Mouse (Mus musculus) heart, postnatal 25 days (tissue): Measurements from ENCODE around the gene Sf3a2. TPM values are rescaled to one million over a fixed set of nuclear protein-coding genes. Genes with fewer than 3 reads are reported as not detected.
"Not testable (repeated sequence)": the region's sequence is repeated elsewhere in the genome, so short reads cannot be mapped to it uniquely, and the experiment has no call there.

Experiments
- DNase-seq: peaks from one replicate; pipeline ENCODE4 v3.0.0; 2022; ENCODE audit warnings: low spot score
- intact Hi-C: fragments of 180-260 bp; cut with DNase I; formaldehyde crosslinking; loops from one replicate; pipeline ENCODE4 v1.15.1; 2025
- total RNA-seq, 2 experiments: library from RNA; stranded (reverse); gene quantifications; 2 replicates each; pipeline ENCODE4 v1.2.3; 2021

Sf3a2 gene
- total RNA-seq, 2 experiments from 2014 or later = 29.6 to 29.9 TPM

DNA sequence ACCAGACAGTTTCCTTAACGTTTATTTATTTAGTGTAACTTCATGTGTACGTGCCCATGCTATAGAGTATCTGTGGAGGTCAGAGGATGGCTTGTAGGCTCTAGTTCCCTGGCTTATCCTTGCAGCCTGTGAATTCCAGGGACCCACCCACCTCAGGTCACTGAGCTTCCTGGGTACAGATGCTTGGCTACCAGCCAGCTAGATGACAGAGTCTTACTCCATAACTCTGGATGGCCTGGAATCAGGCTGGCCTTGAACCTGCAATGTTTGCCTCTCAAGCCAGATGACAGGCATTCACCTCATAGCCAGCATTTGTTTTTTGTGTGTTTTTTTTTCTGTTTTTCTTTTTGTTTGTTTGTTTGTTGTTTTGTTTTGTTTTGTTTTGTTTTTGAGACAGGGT is 19.2 kb downstream of the Sf3a2 start:
- DNase-seq = no peak
- intact Hi-C loops = loop anchor here (5.0 kb wide), 1 partner anchor 180 kb away; no protein-coding TSS in a partner anchor

DNA sequence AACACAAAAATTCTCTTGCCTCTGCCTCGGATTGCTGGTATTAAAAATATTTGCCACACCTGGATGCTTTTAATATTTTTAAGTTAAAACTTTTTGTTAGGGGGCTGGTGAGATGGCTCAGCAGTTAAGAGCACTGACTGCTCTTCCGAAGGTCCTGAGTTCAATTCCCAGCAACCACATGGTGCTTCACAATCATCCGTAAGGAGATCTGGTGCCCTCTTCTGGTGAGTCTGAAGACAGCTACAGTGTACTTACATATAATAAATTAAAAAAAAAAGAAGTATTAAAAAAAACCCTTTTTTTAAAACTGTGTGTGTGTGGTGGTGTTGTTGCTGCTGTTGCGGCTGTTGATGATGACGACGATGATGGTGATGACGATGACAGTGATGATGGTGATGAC is 20.0 kb downstream of the Sf3a2 start:
- DNase-seq = not testable (repeated sequence)
- intact Hi-C loops = loop anchor here (5.0 kb wide), 1 partner anchor 179 kb away; no protein-coding TSS in a partner anchor

DNA sequence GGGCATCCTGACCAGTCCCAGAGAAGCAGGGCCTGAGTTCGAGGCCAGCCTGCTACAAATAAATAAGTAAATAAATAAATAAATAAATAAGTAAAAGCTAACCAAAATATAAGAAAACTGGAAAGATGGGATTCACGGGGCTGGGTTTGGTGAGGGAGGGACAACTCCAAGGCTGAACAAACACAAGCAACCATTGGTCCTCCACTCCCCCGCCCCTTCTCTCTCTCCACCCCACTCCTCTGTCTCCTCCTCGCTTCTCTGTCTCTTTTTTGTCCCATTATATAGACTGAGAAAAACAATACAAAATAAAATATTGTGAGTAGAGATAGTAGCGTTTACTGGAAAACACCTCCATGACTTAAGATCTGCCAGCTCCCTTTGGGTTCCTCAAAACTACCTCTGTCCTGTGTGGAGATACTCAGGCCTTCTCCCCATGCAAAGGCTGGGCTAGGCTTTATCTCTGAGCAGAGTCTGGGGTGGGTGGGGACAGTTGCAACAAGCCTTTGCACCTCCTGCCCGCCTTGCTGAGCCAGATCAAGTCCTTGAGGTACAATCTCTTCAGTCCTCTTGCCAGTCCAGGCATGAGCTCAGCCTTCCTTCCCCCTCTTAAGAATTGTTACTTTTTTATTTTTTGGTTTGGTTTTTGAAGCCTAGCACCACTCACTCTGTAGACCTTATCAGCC is 20.7 kb downstream of the Sf3a2 start:
- intact Hi-C loops = loop anchor here (5.0 kb wide), 1 partner anchor 179 kb away; no protein-coding TSS in a partner anchor

DNA sequence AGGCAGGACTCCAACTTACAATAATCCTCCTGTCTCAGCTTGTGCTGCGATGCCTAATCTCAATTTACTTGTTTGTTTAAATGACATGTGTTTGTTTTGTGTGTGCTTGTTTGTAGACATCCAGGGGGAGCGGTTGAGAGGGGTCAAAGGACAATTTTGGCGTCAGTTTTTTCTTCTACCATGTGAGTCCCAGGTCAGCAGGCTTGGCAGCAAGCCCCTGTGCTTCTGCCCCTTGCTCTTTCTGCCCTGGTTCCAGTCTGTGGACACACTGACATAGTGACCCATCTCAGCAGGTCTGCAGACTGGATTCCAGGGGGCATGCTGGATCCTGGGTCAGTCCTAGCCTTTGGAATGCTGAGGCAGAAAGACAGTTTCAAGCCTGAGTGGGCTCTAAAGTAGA is 21.4 kb downstream of the Sf3a2 start:
- no peak for DNase-seq
- intact Hi-C loops = loop anchor here (5.0 kb wide), 1 partner anchor 178 kb away; no protein-coding TSS in a partner anchor

More for the DNA sequence above, 20.7 kb downstream of the Sf3a2 start:
- DNase-seq = no peak

DNA sequence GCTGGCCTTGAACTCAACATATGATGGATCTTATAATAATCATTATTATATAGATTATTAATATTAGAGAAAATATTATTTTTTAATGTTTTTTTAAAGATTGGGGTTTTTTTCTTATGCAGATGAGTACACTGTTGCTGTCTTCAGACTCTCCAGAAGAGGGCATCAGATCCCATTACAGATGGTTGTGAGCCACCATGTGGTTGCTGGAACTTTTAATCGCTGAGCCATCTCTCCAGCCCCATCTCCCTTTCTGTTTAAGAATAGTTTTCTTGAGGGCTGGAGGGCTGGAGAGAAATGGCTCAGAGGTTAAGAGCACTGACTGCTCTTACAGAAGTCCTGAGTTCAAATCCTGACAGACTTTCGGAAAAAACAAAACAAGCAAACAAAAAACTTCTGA is 24.0 kb downstream of the Sf3a2 start:
- intact Hi-C loops = loop anchor here (1.0 kb wide), 1 partner anchor 58 kb away; no protein-coding TSS in a partner anchor
- DNase-seq = no peak

DNA sequence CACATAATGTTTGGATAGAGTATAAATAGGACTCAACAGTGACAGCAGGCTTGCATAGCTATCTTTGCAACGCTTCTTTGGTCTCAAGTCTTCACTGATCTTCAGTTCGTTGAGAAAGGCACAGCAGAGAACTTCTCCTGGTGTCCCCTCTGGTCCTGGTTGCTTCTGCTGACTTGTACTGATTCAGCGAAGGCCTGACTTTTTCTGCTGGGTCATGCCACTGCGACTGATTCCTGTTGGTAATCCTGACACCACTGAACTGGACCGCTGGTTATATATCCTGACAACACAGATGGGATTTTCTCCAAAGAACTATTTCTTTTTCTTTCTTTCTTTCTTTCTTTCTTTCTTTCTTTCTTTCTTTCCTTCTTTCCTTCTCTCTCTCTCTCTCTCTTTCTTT is 24.5 kb downstream of the Sf3a2 start:
- intact Hi-C loops = loop anchor here (1.0 kb wide), 1 partner anchor 58 kb away; no protein-coding TSS in a partner anchor

DNA sequence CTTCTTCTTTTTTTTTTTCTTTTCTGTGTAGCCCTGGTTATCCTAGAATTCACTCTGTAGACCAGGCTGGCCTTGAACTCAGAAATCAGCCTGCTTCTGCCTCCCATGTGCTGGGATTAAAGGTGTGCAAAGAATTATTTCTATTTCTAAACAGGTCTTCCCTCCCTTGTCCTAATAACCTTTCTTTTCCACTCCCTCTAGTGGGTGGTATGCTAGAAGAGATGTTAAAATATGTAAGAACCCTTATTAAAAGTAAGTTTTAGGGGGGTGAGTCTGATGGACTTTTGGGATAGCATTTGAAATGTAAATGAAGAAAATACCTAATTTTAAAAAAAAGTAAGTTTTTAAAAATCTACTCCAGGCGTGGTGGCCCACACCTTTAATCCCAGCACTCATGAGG is 25.3 kb downstream of the Sf3a2 start:
- intact Hi-C loops = no loop called here
- DNase-seq = no peak

More for the DNA sequence above, 24.5 kb downstream of the Sf3a2 start:
- no peak for DNase-seq

DNA sequence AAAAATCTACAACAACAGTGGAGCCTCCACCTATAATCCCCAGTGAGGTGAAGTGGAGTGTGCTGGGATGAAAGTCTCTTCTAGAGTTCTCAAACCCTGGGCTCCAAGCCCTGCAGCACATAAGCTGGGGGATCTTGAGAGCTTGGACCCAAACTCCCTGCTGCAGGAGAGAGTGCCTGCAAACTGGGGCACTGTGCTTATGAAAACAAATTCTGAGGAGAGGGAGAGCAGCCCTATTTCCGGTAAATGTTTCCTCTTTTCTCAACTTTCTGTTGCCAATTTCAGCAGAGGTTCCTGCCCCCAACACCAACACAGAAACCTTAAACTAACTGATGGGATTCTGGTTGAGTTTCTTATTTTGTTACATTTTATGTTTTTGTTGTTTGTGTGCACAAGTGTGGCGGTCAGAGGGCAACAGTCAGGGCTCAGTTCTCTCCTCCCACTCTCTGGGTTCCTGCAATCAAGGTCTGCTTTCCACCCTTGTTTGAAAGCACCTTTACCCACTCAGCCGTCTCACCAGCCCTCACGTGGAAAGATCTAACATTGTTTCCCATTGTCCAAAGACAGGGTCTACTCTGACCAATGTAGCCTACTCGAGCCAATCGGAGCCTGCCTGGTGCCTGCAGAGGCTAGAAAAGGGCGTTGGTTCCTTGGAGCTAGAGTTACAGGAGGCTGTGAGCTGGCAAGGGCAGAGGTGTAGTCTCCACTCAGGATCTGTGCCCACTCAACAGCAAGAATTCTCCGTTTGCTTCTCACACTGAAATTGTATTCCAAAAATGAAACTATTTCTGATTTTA is 26.0 kb downstream of the Sf3a2 start:
- intact Hi-C loops = no loop called here
- no peak for DNase-seq

DNA sequence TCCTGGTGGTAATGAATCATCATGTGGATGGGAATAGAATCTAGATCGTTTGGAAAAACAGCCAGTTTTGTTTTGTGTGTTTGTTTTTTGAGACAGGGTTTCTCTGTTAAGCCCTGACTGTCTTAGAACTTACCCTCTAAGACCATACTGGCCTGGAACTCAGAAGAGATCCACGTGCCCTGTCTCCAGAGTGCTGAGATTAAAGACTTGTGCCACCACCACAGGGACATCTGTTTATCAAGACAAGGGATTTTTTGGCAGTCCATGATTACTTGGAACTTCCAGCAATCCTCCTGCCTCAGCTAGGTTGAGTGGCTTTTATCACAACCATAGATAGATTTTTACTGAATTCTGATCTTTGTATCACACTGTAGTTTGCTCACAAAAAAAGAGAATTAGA is 26.8 kb downstream of the Sf3a2 start:
- intact Hi-C loops = no loop called here
- DNase-seq = no peak

DNA sequence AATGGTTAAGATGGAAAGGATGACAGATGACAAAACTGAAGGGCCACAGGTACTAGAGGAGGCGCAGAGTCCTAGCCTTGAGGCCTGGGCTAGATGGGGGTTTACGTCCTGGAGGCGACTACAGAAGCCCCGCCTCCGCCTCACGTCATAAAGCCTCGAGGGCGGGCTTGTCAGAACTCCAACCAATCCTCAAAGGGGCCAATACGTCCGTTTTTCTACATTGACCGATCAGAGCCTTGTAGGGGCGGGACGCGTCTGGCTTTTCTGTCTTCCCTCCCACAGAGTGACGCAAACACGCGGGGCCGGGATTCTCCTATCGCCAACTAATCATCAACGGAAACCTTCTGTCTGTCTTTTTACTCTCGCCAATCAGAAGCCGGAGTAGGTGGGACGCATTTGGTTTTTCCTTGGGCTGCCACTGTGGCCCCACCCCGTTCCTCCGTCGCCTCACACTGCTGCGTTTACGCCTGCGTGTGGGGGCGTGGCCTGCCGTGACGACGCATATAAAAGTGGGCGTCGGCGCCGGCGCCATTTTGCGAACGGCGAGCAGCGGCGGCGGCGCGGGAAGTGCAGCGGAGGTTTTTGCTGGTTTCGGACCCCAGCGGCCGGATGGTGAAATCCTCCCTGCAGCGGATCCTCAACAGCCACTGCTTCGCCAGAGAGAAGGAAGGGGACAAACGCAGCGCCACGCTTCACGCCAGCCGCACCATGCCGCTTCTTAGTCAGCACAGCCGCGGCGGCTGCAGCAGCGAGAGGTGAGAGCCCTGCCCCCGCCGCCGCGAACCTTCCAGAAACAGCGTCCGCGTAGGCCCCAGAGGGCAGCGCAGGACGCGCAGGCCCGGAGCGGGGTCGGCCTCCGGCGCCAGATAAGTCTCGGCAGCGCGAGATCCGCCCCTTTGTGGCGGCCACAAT is 28.4 kb downstream of the Sf3a2 start, which contains the start of gene Oaz1:
Oaz1 (plus strand) TSS at position 506 of the 912 bp plus-strand sequence.
- intact Hi-C loops = loop anchor here (2.0 kb wide), 1 partner anchor 28 kb away; the partner anchor contains the start of genes Plekhj1 and Sf3a2
- DNase-seq = peak; percentile 100

DNA sequence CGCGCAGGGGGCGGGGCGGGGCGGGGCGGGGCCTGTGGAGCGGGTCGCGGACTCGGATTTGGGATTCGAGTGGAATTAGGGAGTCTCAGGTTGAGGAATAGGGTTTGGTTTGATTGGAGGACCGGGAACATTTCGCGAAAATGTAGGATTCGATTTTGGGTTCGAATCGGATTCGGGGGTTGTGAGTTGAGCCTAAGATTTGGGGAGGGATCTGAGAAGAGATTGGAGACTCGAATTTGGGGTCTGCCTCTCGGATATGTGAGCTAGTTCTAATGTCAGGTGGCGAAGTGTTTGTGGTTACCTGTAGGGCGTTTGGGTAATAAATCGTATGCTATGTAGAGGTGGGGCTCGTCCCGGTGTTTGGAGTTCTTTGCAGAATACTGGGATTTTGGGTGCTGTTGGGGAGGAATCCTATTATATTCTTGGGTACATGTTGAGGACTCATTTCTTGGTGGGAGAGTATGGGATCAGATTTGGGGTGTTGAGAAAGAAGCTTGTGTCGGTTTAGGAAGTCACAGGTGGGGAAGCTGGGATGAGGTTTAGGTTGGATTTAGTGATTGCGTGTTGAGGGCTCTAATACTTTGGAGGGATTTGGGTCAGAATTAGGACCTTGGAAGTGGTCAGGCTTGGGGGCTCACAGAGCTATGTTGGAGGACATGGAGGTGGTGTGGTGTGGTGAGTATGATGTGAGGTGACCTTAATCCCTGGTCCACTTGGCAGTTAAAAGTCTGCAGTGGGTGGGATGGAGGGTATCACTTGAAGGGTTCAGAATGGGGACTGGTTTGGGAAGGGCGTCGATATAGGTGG is 29.3 kb downstream of the Sf3a2 start:
- intact Hi-C loops = loop anchor here (2.0 kb wide), 1 partner anchor 28 kb away; the partner anchor contains the start of genes Plekhj1 and Sf3a2
- no peak for DNase-seq

DNA sequence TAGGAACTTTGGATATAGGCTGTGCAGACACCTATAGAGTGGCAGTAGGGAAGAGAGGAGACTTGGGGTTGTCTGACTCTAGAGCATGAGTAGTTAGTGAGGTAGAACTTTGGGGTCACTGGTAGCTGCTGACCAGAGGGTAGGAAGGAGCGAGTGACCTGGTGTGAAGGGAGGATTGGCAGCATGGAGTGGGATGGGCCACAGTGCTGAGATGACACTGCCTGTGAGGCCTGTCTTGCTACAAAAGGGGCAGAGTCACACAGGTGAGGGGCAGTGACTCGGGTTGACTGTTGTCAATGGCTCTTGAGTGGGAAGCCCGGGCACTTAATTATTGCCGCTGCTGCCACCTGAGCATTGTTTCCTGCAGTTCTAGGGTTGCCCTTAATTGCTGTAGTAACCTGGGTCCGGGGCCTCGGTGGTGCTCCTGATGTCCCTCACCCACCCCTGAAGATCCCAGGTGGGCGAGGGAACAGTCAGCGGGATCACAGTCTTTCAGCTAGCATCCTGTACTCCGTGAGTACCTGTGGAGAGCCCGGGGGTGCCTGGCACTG is 29.9 kb downstream of the Sf3a2 start:
- no peak for DNase-seq
- intact Hi-C loops = loop anchor here (2.0 kb wide), 1 partner anchor 29 kb away; the partner anchor contains the start of genes Plekhj1 and Sf3a2

DNA sequence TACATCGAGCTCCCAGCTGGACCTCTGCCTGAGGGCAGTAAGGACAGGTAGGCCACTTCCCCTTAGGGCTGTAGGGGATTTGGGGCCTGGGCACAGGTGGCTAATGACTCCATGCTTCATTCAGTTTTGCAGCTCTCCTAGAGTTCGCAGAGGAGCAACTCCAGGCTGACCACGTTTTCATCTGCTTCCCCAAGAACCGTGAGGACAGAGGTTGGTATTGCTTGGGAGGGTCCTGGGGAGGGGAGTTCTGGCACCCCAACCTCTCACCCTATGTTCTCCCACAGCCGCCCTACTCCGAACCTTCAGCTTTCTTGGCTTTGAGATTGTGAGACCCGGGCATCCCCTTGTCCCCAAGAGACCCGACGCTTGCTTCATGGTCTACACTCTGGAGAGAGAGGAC is 30.6 kb downstream of the Sf3a2 start:
- DNase-seq, intact Hi-C loops: not testable (repeated sequence)

DNA sequence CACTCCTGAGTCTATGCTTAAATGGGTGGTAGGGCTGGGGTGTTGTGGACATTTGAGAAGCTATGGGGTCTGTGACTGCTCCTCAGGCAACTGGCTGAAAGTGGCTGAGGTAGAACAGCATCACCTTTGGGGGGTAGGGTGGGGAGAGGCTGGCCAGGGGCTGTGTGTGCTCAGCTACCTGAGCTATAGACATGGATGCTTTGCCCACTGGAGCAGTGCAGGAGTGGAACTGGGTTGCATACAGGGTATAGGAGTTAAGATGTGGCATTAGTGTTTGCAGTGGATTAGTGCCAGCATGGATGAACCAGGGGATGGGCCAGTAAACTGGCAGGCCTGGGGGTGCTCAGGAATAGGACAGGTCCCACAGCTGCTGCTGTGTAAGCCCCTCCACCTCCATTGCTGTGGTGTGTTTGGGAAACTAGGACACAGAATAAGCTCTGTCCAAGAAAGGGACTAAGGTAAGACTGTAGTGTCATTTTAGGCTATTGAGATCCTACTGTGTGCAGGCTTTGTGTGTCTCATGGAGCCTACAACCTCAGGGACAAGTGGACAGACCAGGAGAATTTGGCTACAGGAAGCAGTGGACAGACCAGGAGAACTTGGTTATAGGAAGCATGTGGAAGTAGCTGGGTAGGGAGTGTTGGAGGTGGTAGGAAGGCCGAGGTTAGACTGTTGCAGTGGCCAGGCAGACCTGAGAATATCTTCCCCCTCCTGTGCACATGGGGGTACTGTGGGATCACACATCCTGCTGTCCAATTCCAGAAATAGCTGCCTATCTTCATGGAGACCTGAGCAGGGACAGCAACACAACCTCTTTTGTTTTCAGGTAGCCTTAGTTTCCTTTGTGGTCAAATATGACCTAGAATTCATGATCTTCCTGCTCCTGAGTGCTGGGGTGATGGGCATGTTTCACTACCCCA is 31.6 kb downstream of the Sf3a2 start:
- no peak for DNase-seq
- intact Hi-C loops = no loop called here

DNA sequence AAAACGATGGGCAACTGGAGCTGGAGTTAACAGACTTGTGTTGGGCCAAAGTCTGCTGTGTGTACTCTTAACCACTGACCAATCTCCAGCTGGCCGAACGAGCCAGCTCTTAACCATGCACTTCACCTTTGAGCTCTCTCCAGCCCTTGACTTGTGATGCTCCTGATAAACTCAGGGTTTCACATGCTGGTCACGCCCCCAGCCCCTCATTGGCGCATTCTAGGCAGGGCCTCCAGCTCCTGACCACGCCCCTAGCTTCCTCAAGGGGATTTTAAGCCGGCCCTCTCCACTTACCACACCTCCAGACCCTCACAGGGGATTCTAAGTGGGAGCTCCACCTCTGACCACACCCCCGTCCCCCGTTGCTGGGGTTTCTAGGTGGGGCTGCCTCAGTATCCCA is 33.1 kb downstream of the Sf3a2 start:
- intact Hi-C loops = no loop called here
- DNase-seq = no peak

DNA sequence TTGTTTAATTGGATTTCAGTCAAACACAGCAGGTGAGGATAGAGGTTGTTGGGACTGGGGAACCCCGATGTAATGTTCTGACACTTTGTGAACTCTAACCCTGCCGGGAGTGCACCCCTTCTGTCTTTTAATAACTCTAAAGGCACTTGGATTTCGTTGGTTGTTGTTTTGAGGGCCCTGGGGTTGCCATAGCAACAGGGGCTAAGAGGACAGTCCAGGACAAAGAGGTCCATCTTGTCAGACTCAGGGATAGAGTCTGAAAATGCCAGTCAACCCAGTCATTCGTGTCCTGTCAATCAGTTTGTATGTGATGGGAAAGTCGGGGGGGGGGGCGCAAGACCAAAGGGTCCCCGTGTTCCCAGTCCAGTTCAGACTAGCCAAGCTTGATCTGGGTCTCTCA is 34.8 kb downstream of the Sf3a2 start:
- intact Hi-C loops = no loop called here
- no peak for DNase-seq

DNA sequence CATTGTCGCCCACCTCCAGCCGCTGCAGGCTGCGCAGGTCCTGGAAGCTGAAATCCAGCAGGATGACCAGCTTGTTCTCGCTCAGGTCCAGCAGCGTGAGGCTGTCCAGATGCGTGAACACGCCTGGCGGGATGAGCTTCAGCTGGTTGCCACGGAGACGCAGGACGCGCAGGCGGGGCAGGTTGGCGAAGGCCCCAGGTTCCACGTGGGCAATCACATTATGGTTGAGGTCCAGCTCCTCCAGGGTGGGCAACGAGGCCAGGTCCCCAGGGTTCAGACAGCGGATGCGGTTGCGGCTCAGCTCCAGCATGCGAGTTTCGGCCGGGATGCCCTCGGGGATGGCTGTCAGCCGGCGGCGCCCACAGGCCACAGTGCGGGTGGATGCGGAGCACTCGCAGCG is 37.6 kb downstream of the Sf3a2 start:
- intact Hi-C loops = no loop called here
- DNase-seq = no peak
